Mouse (Mus musculus): ENCODE measurements around the gene Telo2. TPM values are rescaled to one million over a fixed set of nuclear protein-coding genes. Genes with fewer than 3 reads are reported as not detected.
A peak's percentile ranks its signal among the peaks of the same experiment; 100 is the strongest.

Gene Telo2
- polyA plus RNA-seq, 1 experiment: 2.0 TPM

- Histone ChIP-seq H3K36me3 (ENCODE audit: control insufficient read depth) (peaks cover 64% of the 10 kb centered on the region), H3K4me1 (ENCODE audit: control insufficient read depth) (peaks cover 20% of the 10 kb centered on the region), H3K4me3 (replicated peaks) (no peak overlapping the region), H3K9me3 (ENCODE audit: control insufficient read depth, low read length) (no peaks in the 10 kb centered on the region), H3K27me3 (ENCODE audit: control insufficient read depth) (no peaks in the 10 kb centered on the region)
- TF ChIP-seq GATA1 (IDR thresholded peaks at IDR 0.05; ENCODE audit: low read length): no peak
- no peak for TF ChIP-seq TAL1 (IDR thresholded peaks at IDR 0.05; ENCODE audit: low read length)
Observed at GRCm38 (mm10) chr17:25111220-25111619, 4.5 kb downstream of the Telo2 start.

- H3K4me1 ChIP-seq (ENCODE audit: control insufficient read depth): peaks cover 14% of the 10 kb centered on the region
- TF ChIP-seq GATA1 (IDR thresholded peaks at IDR 0.05; ENCODE audit: low read length): no peak
- TF ChIP-seq TAL1 (IDR thresholded peaks at IDR 0.05; ENCODE audit: low read length): no peak
- H3K36me3 ChIP-seq (ENCODE audit: control insufficient read depth): peaks cover 70% of the 10 kb centered on the region
- H3K4me3 ChIP-seq (replicated peaks): no peak overlapping the region
- H3K9me3 ChIP-seq (ENCODE audit: control insufficient read depth, low read length): no peaks in the 10 kb centered on the region
- H3K27me3 ChIP-seq (ENCODE audit: control insufficient read depth): no peaks in the 10 kb centered on the region
Observed at GRCm38 (mm10) chr17:25110590-25110989, 5.2 kb downstream of the Telo2 start.

GRCm38 (mm10) chr17:25109578-25109977 lies 6.2 kb downstream of the Telo2 start:
- Histone ChIP-seq H3K36me3 (ENCODE audit: control insufficient read depth) (peaks cover 80% of the 10 kb centered on the region), H3K27me3 (ENCODE audit: control insufficient read depth) (no peaks in the 10 kb centered on the region), H3K4me1 (ENCODE audit: control insufficient read depth) (peaks cover 4% of the 10 kb centered on the region), H3K9me3 (ENCODE audit: control insufficient read depth, low read length) (no peaks in the 10 kb centered on the region), H3K4me3 (replicated peaks) (no peak overlapping the region)
- TF ChIP-seq TAL1 (IDR thresholded peaks at IDR 0.05; ENCODE audit: low read length): no peak

- H3K9me3 ChIP-seq (ENCODE audit: control insufficient read depth, low read length): no peaks in the 10 kb centered on the region
- peaks cover 86% of the 10 kb centered on the region for H3K36me3 ChIP-seq (ENCODE audit: control insufficient read depth)
- H3K4me1 ChIP-seq (ENCODE audit: control insufficient read depth): no peaks in the 10 kb centered on the region; the same call in none of the 2 replicates
- TF ChIP-seq GATA1 (IDR thresholded peaks at IDR 0.05; ENCODE audit: low read length): no peak
- TF ChIP-seq TAL1 (IDR thresholded peaks at IDR 0.05; ENCODE audit: low read length): no peak
- H3K27me3 ChIP-seq (ENCODE audit: control insufficient read depth): no peaks in the 10 kb centered on the region
- H3K4me3 ChIP-seq (replicated peaks): no peak overlapping the region
Observed at GRCm38 (mm10) chr17:25107786-25108185, 8.0 kb downstream of the Telo2 start.

GRCm38 (mm10) chr17:25101338-25101737 lies 14.4 kb downstream of the Telo2 start:
- H3K36me3 ChIP-seq (ENCODE audit: control insufficient read depth): peaks cover 83% of the 10 kb centered on the region
- H3K9me3 ChIP-seq (ENCODE audit: control insufficient read depth, low read length): no peaks in the 10 kb centered on the region
- TF ChIP-seq GATA1 (IDR thresholded peaks at IDR 0.05; ENCODE audit: low read length): no peak
- TF ChIP-seq TAL1 (IDR thresholded peaks at IDR 0.05; ENCODE audit: low read length): no peak
- H3K4me1 ChIP-seq (ENCODE audit: control insufficient read depth): no peaks in the 10 kb centered on the region; the same call in 1 of the 2 replicates
- H3K4me3 ChIP-seq (replicated peaks): no peak overlapping the region
- no peaks in the 10 kb centered on the region for H3K27me3 ChIP-seq (ENCODE audit: control insufficient read depth)

GRCm38 (mm10) chr17:25100052-25100451 lies 15.7 kb downstream of the Telo2 start:
- Histone ChIP-seq H3K27me3 (ENCODE audit: control insufficient read depth) (no peaks in the 10 kb centered on the region), H3K4me1 (ENCODE audit: control insufficient read depth) (no peaks in the 10 kb centered on the region; the same call in 1 of the 2 replicates), H3K4me3 (replicated peaks) (no peak overlapping the region), H3K36me3 (ENCODE audit: control insufficient read depth) (peaks cover 75% of the 10 kb centered on the region), H3K9me3 (ENCODE audit: control insufficient read depth, low read length) (no peaks in the 10 kb centered on the region)
- TF ChIP-seq TAL1 (IDR thresholded peaks at IDR 0.05; ENCODE audit: low read length): no peak
- no peak for TF ChIP-seq GATA1 (IDR thresholded peaks at IDR 0.05; ENCODE audit: low read length)

- TF ChIP-seq GATA1 (IDR thresholded peaks at IDR 0.05; ENCODE audit: low read length) (no peak), TAL1 (IDR thresholded peaks at IDR 0.05; ENCODE audit: low read length) (no peak)
- Histone ChIP-seq H3K9me3 (ENCODE audit: control insufficient read depth, low read length) (no peaks in the 10 kb centered on the region), H3K27me3 (ENCODE audit: control insufficient read depth) (no peaks in the 10 kb centered on the region), H3K4me1 (ENCODE audit: control insufficient read depth) (no peaks in the 10 kb centered on the region), H3K4me3 (replicated peaks) (no peak overlapping the region), H3K36me3 (ENCODE audit: control insufficient read depth) (peaks cover 66% of the 10 kb centered on the region)
Observed at GRCm38 (mm10) chr17:25096221-25096620, 19.5 kb downstream of the Telo2 start.

GRCm38 (mm10) chr17:25090450-25090849 lies 25.3 kb downstream of the Telo2 start:
- Histone ChIP-seq H3K36me3 (ENCODE audit: control insufficient read depth) (peaks cover 59% of the 10 kb centered on the region), H3K9me3 (ENCODE audit: control insufficient read depth, low read length) (peaks cover 5% of the 10 kb centered on the region), H3K4me1 (ENCODE audit: control insufficient read depth) (peaks cover 50% of the 10 kb centered on the region), H3K27me3 (ENCODE audit: control insufficient read depth) (no peaks in the 10 kb centered on the region), H3K4me3 (replicated peaks) (no peak overlapping the region)
- TF ChIP-seq TAL1 (IDR thresholded peaks at IDR 0.05; ENCODE audit: low read length): no peak
- no peak for TF ChIP-seq GATA1 (IDR thresholded peaks at IDR 0.05; ENCODE audit: low read length)

- H3K36me3 ChIP-seq (ENCODE audit: control insufficient read depth): peaks cover 48% of the 10 kb centered on the region
- TF ChIP-seq TAL1 (IDR thresholded peaks at IDR 0.05; ENCODE audit: low read length): 0 out of 3 replicates have a peak, but pooled peaks have one; percentile 31
- no peak for TF ChIP-seq GATA1 (IDR thresholded peaks at IDR 0.05; ENCODE audit: low read length)
- H3K4me1 ChIP-seq (ENCODE audit: control insufficient read depth): peaks cover 51% of the 10 kb centered on the region
- no peaks in the 10 kb centered on the region for H3K27me3 ChIP-seq (ENCODE audit: control insufficient read depth)
- peaks cover 5% of the 10 kb centered on the region for H3K9me3 ChIP-seq (ENCODE audit: control insufficient read depth, low read length)
- peak overlapping the region; percentile 29 for H3K4me3 ChIP-seq (replicated peaks)
Observed at GRCm38 (mm10) chr17:25089158-25089557, 26.6 kb downstream of the Telo2 start.

GRCm38 (mm10) chr17:25086724-25087123 lies 29.0 kb downstream of the Telo2 start:
- Histone ChIP-seq H3K27me3 (ENCODE audit: control insufficient read depth) (no peaks in the 10 kb centered on the region), H3K9me3 (ENCODE audit: control insufficient read depth, low read length) (peaks cover 5% of the 10 kb centered on the region), H3K4me1 (ENCODE audit: control insufficient read depth) (peaks cover 51% of the 10 kb centered on the region), H3K4me3 (replicated peaks) (peak overlapping the region; percentile 4), H3K36me3 (ENCODE audit: control insufficient read depth) (peaks cover 31% of the 10 kb centered on the region)
- TF ChIP-seq GATA1 (IDR thresholded peaks at IDR 0.05; ENCODE audit: low read length) (no peak), TAL1 (IDR thresholded peaks at IDR 0.05; ENCODE audit: low read length) (no peak)

All from erythroblast, embryonic 14.5 days (primary cell).